Mouse (Mus musculus) ovary, postnatal 14 days (tissue): ENCODE data around the gene Tprkb.
"Not testable (repeated sequence)": the region's sequence is repeated elsewhere in the genome, so short reads cannot be mapped to it uniquely, and the experiment has no call there.

ENCODE experiments used
- DNase-seq: peaks from one replicate; pipeline ENCODE4 v3.0.0; 2022; ENCODE audit warnings: low spot score

Tprkb gene

GRCm38 (mm10) chr6:85915539-85916513 lies 4.2 kb downstream of the Tprkb start, which contains the start of gene Nat8f1:
Gene Nat8f1 (minus strand): TSS chr6:85915687.
- peak; percentile 78 for DNase-seq

- no peak for DNase-seq
Measured at GRCm38 (mm10) chr6:85916596-85916995, 4.9 kb downstream of the Tprkb start.

- DNase-seq = not testable (repeated sequence)
Measured at GRCm38 (mm10) chr6:85918341-85918740, 6.7 kb downstream of the Tprkb start.

GRCm38 (mm10) chr6:85919401-85919800 lies 7.7 kb downstream of the Tprkb start:
- no peak for DNase-seq

GRCm38 (mm10) chr6:85923643-85924042 lies 12.0 kb downstream of the Tprkb start:
- no peak for DNase-seq

- DNase-seq = no peak
Measured at GRCm38 (mm10) chr6:85926709-85927108, 15.0 kb downstream of the Tprkb start.

GRCm38 (mm10) chr6:85927476-85928464 lies 16.1 kb downstream of the Tprkb start:
- no peak for DNase-seq

GRCm38 (mm10) chr6:85929312-85929711 lies 17.6 kb downstream of the Tprkb start:
- DNase-seq = no peak

GRCm38 (mm10) chr6:85934047-85934446 lies 22.4 kb downstream of the Tprkb start:
- DNase-seq = no peak

GRCm38 (mm10) chr6:85935646-85936045 lies 24.0 kb downstream of the Tprkb start:
- no peak for DNase-seq

- peak; percentile 82 for DNase-seq
Measured at GRCm38 (mm10) chr6:85936508-85937465, 25.1 kb downstream of the Tprkb start.

GRCm38 (mm10) chr6:85938701-85939100 lies 27.0 kb downstream of the Tprkb start:
- DNase-seq = no peak

- no peak for DNase-seq
Measured at GRCm38 (mm10) chr6:85942469-85942868, 30.8 kb downstream of the Tprkb start.

- no peak for DNase-seq
Measured at GRCm38 (mm10) chr6:85948549-85948948, 36.9 kb downstream of the Tprkb start.

GRCm38 (mm10) chr6:85957581-85957980 lies 45.9 kb downstream of the Tprkb start:
- no peak for DNase-seq

- DNase-seq = peak; percentile 88
Measured at GRCm38 (mm10) chr6:85961101-85962091, 49.7 kb downstream of the Tprkb start, which contains the start of gene Dusp11. Gene Dusp11 (minus strand): TSS chr6:85961667.

- not testable (repeated sequence) for DNase-seq
Measured at GRCm38 (mm10) chr6:85966081-85966480, 54.4 kb downstream of the Tprkb start.

- no peak for DNase-seq
Measured at GRCm38 (mm10) chr6:85966686-85967085, 55.0 kb downstream of the Tprkb start.

- no peak for DNase-seq
Measured at GRCm38 (mm10) chr6:85969889-85970288, 58.2 kb downstream of the Tprkb start.

- no peak for DNase-seq
Measured at GRCm38 (mm10) chr6:85972699-85973098, 61.0 kb downstream of the Tprkb start.
